Mouse (Mus musculus) lung, postnatal 0 days (tissue): ENCODE results near the gene Uspl1. TPM values are rescaled to one million over a fixed set of nuclear protein-coding genes. Genes with fewer than 3 reads are reported as not detected.
"Not testable (repeated sequence)": the region's sequence is repeated elsewhere in the genome, so short reads cannot be mapped to it uniquely, and the experiment has no call there.

Experiments used
- ATAC-seq: fragments of 200-750 bp; cut with Nextera tagmentation; 2 replicates; pipeline ENCODE4 v1.8.0; 2017; ENCODE audit warnings: moderate library complexity
- DNase-seq: peaks from one replicate; pipeline ENCODE4 v3.0.0-alpha.2; 2016; ENCODE audit warnings: low spot score
- H3K27ac ChIP-seq: fragments of 300-500 bp; sonication (generic); 2 replicates; pipeline ENCODE4 v1.5.1; 2014; ENCODE audit warnings: antibody characterized with exemption, mild to moderate bottlenecking, low read length, mixed read lengths
- H3K27me3 ChIP-seq: fragments of 300-500 bp; sonication (generic); replicated peaks from 2 replicates; pipeline ENCODE4 v1.6.1; 2014; ENCODE audit warnings: low read length, mixed read lengths; ENCODE audit not compliant: insufficient read depth
- H3K36me3 ChIP-seq: fragments of 300-500 bp; sonication (generic); 2 replicates; pipeline ENCODE4 v1.6.1; 2014; ENCODE audit warnings: low read length, mixed read lengths; ENCODE audit not compliant: insufficient read depth
- H3K4me1 ChIP-seq: fragments of 300-500 bp; sonication (generic); 2 replicates; pipeline ENCODE4 v1.6.1; 2014; ENCODE audit warnings: antibody characterized with exemption, low read depth, low read length, mixed read lengths; ENCODE audit not compliant: insufficient read depth
- H3K4me2 ChIP-seq: fragments of 300-500 bp; sonication (generic); replicated peaks from 2 replicates; pipeline ENCODE4 v1.6.1; 2014; ENCODE audit warnings: low read depth, mild to moderate bottlenecking, low read length, moderate library complexity, mixed read lengths
- H3K4me3 ChIP-seq: fragments of 300-500 bp; sonication (generic); 2 replicates; pipeline ENCODE4 v1.5.1; 2014; ENCODE audit warnings: low read depth, low read length
- H3K9ac ChIP-seq: fragments of 300-500 bp; sonication (generic); replicated peaks from 2 replicates; pipeline ENCODE4 v1.6.1; 2014; ENCODE audit warnings: low read depth, mild to moderate bottlenecking
- H3K9me3 ChIP-seq: fragments of 300-500 bp; sonication (generic); 2 replicates; pipeline ENCODE4 v1.6.1; 2016; ENCODE audit warnings: low read length, mixed read lengths
- CTCF ChIP-seq: IDR thresholded peaks from 2 replicates; pipeline ENCODE4 v1.5.1; 2016; ENCODE audit warnings: antibody characterized with exemption, mild to moderate bottlenecking
- EP300 ChIP-seq: IDR thresholded peaks from 2 replicates; pipeline ENCODE4 v1.6.1; 2016; ENCODE audit warnings: antibody characterized with exemption, mild to moderate bottlenecking, control low read depth
- WGBS: fragments of 180-500 bp; shearing (Covaris S2); extraction: QIAGEN DNeasy Blood & Tissue Kit; methylation state at CpG from one replicate; pipeline ENCODE4 v1.1.7; 2014; 5-methylcytosine and 5-hydroxymethylcytosine counted together
- polyA plus RNA-seq: library from polyadenylated mRNA; unstranded; fragments of >200 nt; fragmentation: Nextera tagmentation; extraction: Ambion mirVana; gene quantifications from 2 replicates; pipeline ENCODE4 v1.2.1, GENCODE M21; 2015

Gene Uspl1
- polyA plus RNA-seq, 1 experiment from 2014 or later = 17.5 TPM

GRCm38 (mm10) chr5:149140336-149140735, 43.8 kb upstream of the Uspl1 start:
- WGBS = 67% methylated on average over 9 of the region's 9 CpGs
- H3K9me3 ChIP-seq = no peaks in the 10 kb centered on the region

GRCm38 (mm10) chr5:149141155-149141554, 43.0 kb upstream of the Uspl1 start:
- not testable (repeated sequence) for H3K27me3 ChIP-seq, H3K9me3 ChIP-seq, H3K4me2 ChIP-seq, H3K36me3 ChIP-seq, ATAC-seq, H3K27ac ChIP-seq, H3K9ac ChIP-seq, H3K4me1 ChIP-seq, DNase-seq, H3K4me3 ChIP-seq
- 96% methylated on average over 1 of the region's 1 CpGs for WGBS

More at GRCm38 (mm10) chr5:149140336-149140735, 43.8 kb upstream of the Uspl1 start:
- H3K4me3 ChIP-seq = no peak overlapping the region
- no peak for ATAC-seq
- TF ChIP-seq EP300 (no peak), CTCF (no peak)
- H3K4me1 ChIP-seq = no peaks in the 10 kb centered on the region
- DNase-seq = no peak
- no peak overlapping the region for H3K9ac ChIP-seq
- no peak overlapping the region for H3K4me2 ChIP-seq
- no peaks in the 10 kb centered on the region for H3K36me3 ChIP-seq
- no peaks in the 10 kb centered on the region for H3K27me3 ChIP-seq
- no peak overlapping the region for H3K27ac ChIP-seq

DNA sequence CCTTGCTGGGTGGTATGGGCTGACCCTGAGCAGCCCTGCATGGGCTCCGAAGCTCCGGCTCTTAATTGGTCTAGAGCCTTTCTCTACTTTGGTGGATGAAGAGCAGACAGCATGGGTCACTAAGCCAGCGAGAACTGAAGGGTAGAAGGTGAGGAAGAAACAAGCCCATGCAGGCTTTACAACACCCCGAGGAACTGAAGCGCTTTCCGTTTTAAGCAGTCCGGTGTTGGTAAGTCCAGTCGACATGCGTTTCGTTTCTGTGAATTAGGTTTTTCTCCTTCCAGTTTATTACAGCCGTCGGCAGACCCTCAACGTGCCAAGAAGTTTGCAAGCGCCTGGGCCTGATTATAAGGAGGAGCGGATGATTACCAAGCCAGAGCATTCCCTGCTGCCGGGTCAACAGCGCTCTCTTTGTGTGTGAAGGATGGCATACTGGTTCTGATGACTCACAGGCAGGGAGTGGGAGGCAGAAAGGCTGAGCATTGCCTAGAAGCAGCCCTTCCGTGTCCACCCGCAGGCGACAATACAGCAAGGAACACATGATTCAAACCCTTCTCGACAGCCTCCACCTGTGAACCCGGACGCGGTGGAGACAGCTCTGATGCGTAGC, 40.3 kb upstream of the Uspl1 start:
- Histone ChIP-seq H3K27me3 (no peaks in the 10 kb centered on the region), H3K9me3 (no peaks in the 10 kb centered on the region), H3K4me2 (no peak overlapping the region), H3K27ac (no peak overlapping the region), H3K9ac (no peak overlapping the region), H3K36me3 (no peaks in the 10 kb centered on the region), H3K4me3 (no peak overlapping the region), H3K4me1 (no peaks in the 10 kb centered on the region)
- TF ChIP-seq EP300 (no peak), CTCF (no peak)
- WGBS = 60% methylated on average over 25 of the region's 25 CpGs
- DNase-seq (peak; percentile 85), ATAC-seq (peak; percentile 86)

DNA sequence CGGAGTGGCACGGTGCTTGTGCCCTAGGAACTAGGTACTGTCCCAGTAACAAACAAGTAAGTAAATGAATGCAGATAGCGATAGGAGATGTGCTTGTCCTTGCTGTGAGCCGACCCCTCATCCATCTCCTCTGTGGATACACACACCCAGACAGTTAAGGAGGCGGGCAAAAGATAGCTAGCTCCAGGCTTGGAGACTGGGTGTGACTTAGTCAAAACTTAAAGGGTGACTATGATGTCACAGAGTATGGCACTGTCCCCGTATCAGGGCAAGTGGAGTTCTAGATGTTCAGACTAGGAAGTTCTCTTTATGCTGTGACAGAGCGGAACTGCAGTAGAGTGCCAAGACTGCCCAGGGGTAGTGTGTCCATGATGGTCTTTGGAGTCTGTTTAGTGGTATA, 37.5 kb upstream of the Uspl1 start:
- 68% methylated on average over 7 of the region's 7 CpGs for WGBS
- DNase-seq = no peak
- no peaks in the 10 kb centered on the region for H3K9me3 ChIP-seq
- no peaks in the 10 kb centered on the region for H3K27me3 ChIP-seq
- no peak overlapping the region for H3K9ac ChIP-seq
- no peak overlapping the region for H3K4me2 ChIP-seq
- no peaks in the 10 kb centered on the region for H3K4me1 ChIP-seq
- H3K36me3 ChIP-seq = no peaks in the 10 kb centered on the region
- TF ChIP-seq EP300 = no peak
- TF ChIP-seq CTCF = no peak
- ATAC-seq = no peak
- no peak overlapping the region for H3K27ac ChIP-seq
- H3K4me3 ChIP-seq = no peak overlapping the region

DNA sequence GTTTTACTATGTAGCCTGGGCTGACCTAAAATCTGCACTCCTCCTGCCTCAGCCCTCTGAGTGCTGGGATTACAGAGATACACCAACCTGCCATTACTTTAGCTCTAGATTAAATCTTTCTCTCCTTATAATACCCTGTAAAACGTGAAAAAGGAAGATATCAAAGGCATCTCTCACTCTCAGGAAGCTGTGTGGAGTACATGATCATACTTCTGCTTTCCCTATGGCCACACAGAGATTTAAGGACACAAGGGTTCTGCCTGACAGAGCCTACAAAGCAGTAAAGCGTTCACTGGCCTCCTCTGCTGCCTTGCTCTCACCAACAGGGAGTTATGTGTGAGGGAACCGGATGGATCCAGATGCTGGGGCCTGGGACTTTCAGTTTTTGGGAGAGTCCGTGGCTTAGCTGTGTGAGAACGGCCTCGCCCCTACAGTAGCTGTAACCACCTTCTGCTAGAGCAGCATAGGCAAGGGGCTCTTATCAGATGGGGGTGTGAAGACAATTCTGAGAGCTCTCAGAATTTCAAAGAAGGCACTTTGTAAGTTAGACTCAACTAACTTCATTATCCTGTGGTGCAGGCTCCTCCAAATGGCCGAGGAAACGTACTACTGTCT, 36.7 kb upstream of the Uspl1 start:
- no peak overlapping the region for H3K9ac ChIP-seq
- no peaks in the 10 kb centered on the region for H3K9me3 ChIP-seq
- no peak for ATAC-seq
- no peaks in the 10 kb centered on the region for H3K4me1 ChIP-seq
- no peak for DNase-seq
- H3K27ac ChIP-seq = no peak overlapping the region
- H3K27me3 ChIP-seq = no peaks in the 10 kb centered on the region
- H3K36me3 ChIP-seq = no peaks in the 10 kb centered on the region
- H3K4me2 ChIP-seq = no peak overlapping the region
- TF ChIP-seq EP300 = no peak
- no peak for TF ChIP-seq CTCF
- no peak overlapping the region for H3K4me3 ChIP-seq
- WGBS = 70% methylated on average over 8 of the region's 8 CpGs

GRCm38 (mm10) chr5:149150882-149151281, 33.3 kb upstream of the Uspl1 start:
- H3K9me3 ChIP-seq = no peaks in the 10 kb centered on the region
- no peak overlapping the region for H3K4me3 ChIP-seq
- 92% methylated on average over 3 of the region's 3 CpGs for WGBS
- no peaks in the 10 kb centered on the region for H3K36me3 ChIP-seq
- ATAC-seq = no peak
- TF ChIP-seq EP300 = no peak
- TF ChIP-seq CTCF = no peak
- H3K27me3 ChIP-seq = no peaks in the 10 kb centered on the region
- H3K4me2 ChIP-seq = no peak overlapping the region
- no peaks in the 10 kb centered on the region for H3K4me1 ChIP-seq
- no peak overlapping the region for H3K9ac ChIP-seq
- peak overlapping the region; percentile 26; the same call in 1 of the 2 replicates for H3K27ac ChIP-seq
- no peak for DNase-seq
